Mouse (Mus musculus): ENCODE data around the gene Slc25a21. TPM values are rescaled to one million over a fixed set of nuclear protein-coding genes. Genes with fewer than 3 reads are reported as not detected.
A peak's percentile ranks its signal among the peaks of the same experiment; 100 is the strongest.

Slc25a21 gene
- polyA plus RNA-seq, 1 experiment from 2014 or later, result 0.25 TPM

- H3K9ac ChIP-seq, result no peak overlapping the region
- no peaks in the 10 kb centered on the region for H3K9me3 ChIP-seq
- peaks cover 98% of the 10 kb centered on the region for H3K27me3 ChIP-seq (replicated peaks)
- ATAC-seq (ENCODE audit: low FRiP score, low read depth), result no peak
- H3K4me2 ChIP-seq (replicated peaks), result peak overlapping the region; percentile 43
- no peaks in the 10 kb centered on the region for H3K36me3 ChIP-seq
- no peak overlapping the region for H3K27ac ChIP-seq
- WGBS, result 1% methylated on average over 12 of the region's 12 CpGs
- H3K4me3 ChIP-seq, result no peak overlapping the region
- peaks cover 14% of the 10 kb centered on the region; the same call in 1 of the 2 replicates for H3K4me1 ChIP-seq
Measured at GRCm38 (mm10) chr12:56691001-56691400, 506.3 kb downstream of the Slc25a21 start.

GRCm38 (mm10) chr12:56690366-56690765 lies 506.9 kb downstream of the Slc25a21 start:
- H3K4me2 ChIP-seq (replicated peaks), result peak overlapping the region; percentile 43; the same call in 1 of the 2 replicates
- H3K9me3 ChIP-seq, result no peaks in the 10 kb centered on the region
- WGBS, result 1% methylated on average over 16 of the region's 16 CpGs
- H3K4me3 ChIP-seq, result no peak overlapping the region
- no peaks in the 10 kb centered on the region for H3K36me3 ChIP-seq
- H3K4me1 ChIP-seq, result peaks cover 8% of the 10 kb centered on the region; the same call in 1 of the 2 replicates
- H3K27ac ChIP-seq, result no peak overlapping the region
- ATAC-seq (ENCODE audit: low FRiP score, low read depth), result no peak
- no peak overlapping the region for H3K9ac ChIP-seq
- peaks cover 98% of the 10 kb centered on the region for H3K27me3 ChIP-seq (replicated peaks)

GRCm38 (mm10) chr12:56689736-56690135 lies 507.5 kb downstream of the Slc25a21 start:
- Histone ChIP-seq H3K4me2 (replicated peaks) (peak overlapping the region; percentile 24; the same call in 1 of the 2 replicates), H3K27ac (no peak overlapping the region), H3K4me3 (no peak overlapping the region), H3K9ac (no peak overlapping the region), H3K36me3 (no peaks in the 10 kb centered on the region), H3K27me3 (replicated peaks) (peaks cover 97% of the 10 kb centered on the region), H3K4me1 (peaks cover 7% of the 10 kb centered on the region; the same call in 1 of the 2 replicates), H3K9me3 (no peaks in the 10 kb centered on the region)
- under 1% methylated on average over 25 of the region's 25 CpGs for WGBS
- peak; percentile 18; the same call in 1 of the 2 replicates for ATAC-seq (ENCODE audit: low FRiP score, low read depth)

- Histone ChIP-seq H3K27ac (no peak overlapping the region), H3K4me1 (peaks cover 7% of the 10 kb centered on the region; the same call in 1 of the 2 replicates), H3K36me3 (no peaks in the 10 kb centered on the region), H3K9ac (no peak overlapping the region), H3K4me2 (replicated peaks) (0 out of 2 replicates have a peak overlapping the region, but pooled peaks have one; percentile 24), H3K27me3 (replicated peaks) (peaks cover 97% of the 10 kb centered on the region), H3K4me3 (no peak overlapping the region), H3K9me3 (no peaks in the 10 kb centered on the region)
- ATAC-seq (ENCODE audit: low FRiP score, low read depth), result no peak
- 3% methylated on average over 10 of the region's 10 CpGs for WGBS
Measured at GRCm38 (mm10) chr12:56689331-56689730, 507.9 kb downstream of the Slc25a21 start.

GRCm38 (mm10) chr12:56688920-56689319 lies 508.4 kb downstream of the Slc25a21 start:
- H3K4me3 ChIP-seq, result no peak overlapping the region
- H3K27me3 ChIP-seq (replicated peaks), result peaks cover 97% of the 10 kb centered on the region
- H3K36me3 ChIP-seq, result no peaks in the 10 kb centered on the region
- 2% methylated on average over 8 of the region's 8 CpGs for WGBS
- H3K4me1 ChIP-seq, result peaks cover 7% of the 10 kb centered on the region; the same call in 1 of the 2 replicates
- H3K9ac ChIP-seq, result no peak overlapping the region
- no peak for ATAC-seq (ENCODE audit: low FRiP score, low read depth)
- no peaks in the 10 kb centered on the region for H3K9me3 ChIP-seq
- H3K27ac ChIP-seq, result no peak overlapping the region
- H3K4me2 ChIP-seq (replicated peaks), result no peak overlapping the region

- no peak for ATAC-seq (ENCODE audit: low FRiP score, low read depth)
- H3K9me3 ChIP-seq, result no peaks in the 10 kb centered on the region
- WGBS, result 3% methylated on average over 10 of the region's 10 CpGs
Measured at GRCm38 (mm10) chr12:56688482-56688840, 508.8 kb downstream of the Slc25a21 start.

GRCm38 (mm10) chr12:56687640-56688481 lies 509.4 kb downstream of the Slc25a21 start:
- Histone ChIP-seq H3K4me1 (peaks cover 7% of the 10 kb centered on the region; the same call in 1 of the 2 replicates), H3K36me3 (no peaks in the 10 kb centered on the region), H3K9ac (no peak overlapping the region), H3K27me3 (replicated peaks) (peaks cover 97% of the 10 kb centered on the region), H3K4me3 (no peak overlapping the region), H3K4me2 (replicated peaks) (no peak overlapping the region), H3K9me3 (no peaks in the 10 kb centered on the region), H3K27ac (no peak overlapping the region)
- no peak for ATAC-seq (ENCODE audit: low FRiP score, low read depth)
- 7% methylated on average over 15 of the region's 15 CpGs for WGBS

More at GRCm38 (mm10) chr12:56688482-56688840, 508.8 kb downstream of the Slc25a21 start:
- no peak overlapping the region for H3K4me2 ChIP-seq (replicated peaks)
- H3K27me3 ChIP-seq (replicated peaks), result peaks cover 97% of the 10 kb centered on the region
- H3K27ac ChIP-seq, result no peak overlapping the region
- H3K4me3 ChIP-seq, result no peak overlapping the region
- H3K36me3 ChIP-seq, result no peaks in the 10 kb centered on the region
- H3K4me1 ChIP-seq, result peaks cover 7% of the 10 kb centered on the region; the same call in 1 of the 2 replicates
- H3K9ac ChIP-seq, result no peak overlapping the region

- no peaks in the 10 kb centered on the region for H3K9me3 ChIP-seq
- no peak overlapping the region for H3K27ac ChIP-seq
- peak; percentile 70 for ATAC-seq (ENCODE audit: low FRiP score, low read depth)
- WGBS, result under 1% methylated on average over 38 of the region's 38 CpGs
- H3K4me2 ChIP-seq (replicated peaks), result peak overlapping the region; percentile 66
- peaks cover 77% of the 10 kb centered on the region for H3K27me3 ChIP-seq (replicated peaks)
- H3K4me3 ChIP-seq, result peak overlapping the region; percentile 27
- H3K36me3 ChIP-seq, result no peaks in the 10 kb centered on the region
- H3K9ac ChIP-seq, result no peak overlapping the region
- peaks cover 7% of the 10 kb centered on the region; the same call in 1 of the 2 replicates for H3K4me1 ChIP-seq
Measured at GRCm38 (mm10) chr12:56681096-56681811, 516.0 kb downstream of the Slc25a21 start.

GRCm38 (mm10) chr12:56677620-56678019 lies 519.7 kb downstream of the Slc25a21 start:
- no peak overlapping the region for H3K4me3 ChIP-seq
- ATAC-seq (ENCODE audit: low FRiP score, low read depth), result no peak
- H3K9me3 ChIP-seq, result no peaks in the 10 kb centered on the region
- H3K27me3 ChIP-seq (replicated peaks), result peaks cover 42% of the 10 kb centered on the region
- no peak overlapping the region for H3K27ac ChIP-seq
- peaks cover 7% of the 10 kb centered on the region; the same call in 1 of the 2 replicates for H3K4me1 ChIP-seq
- WGBS, result 77% methylated on average over 7 of the region's 7 CpGs
- no peak overlapping the region for H3K9ac ChIP-seq
- H3K4me2 ChIP-seq (replicated peaks), result no peak overlapping the region
- H3K36me3 ChIP-seq, result no peaks in the 10 kb centered on the region

- Histone ChIP-seq H3K4me3 (no peak overlapping the region), H3K9me3 (no peaks in the 10 kb centered on the region), H3K4me2 (replicated peaks) (no peak overlapping the region), H3K9ac (no peak overlapping the region), H3K36me3 (no peaks in the 10 kb centered on the region), H3K27me3 (replicated peaks) (peaks cover 13% of the 10 kb centered on the region), H3K4me1 (no peaks in the 10 kb centered on the region), H3K27ac (no peak overlapping the region)
- WGBS, result 44% methylated on average over 3 of the region's 3 CpGs
- ATAC-seq (ENCODE audit: low FRiP score, low read depth), result no peak
Measured at GRCm38 (mm10) chr12:56674726-56675125, 522.5 kb downstream of the Slc25a21 start.

GRCm38 (mm10) chr12:56670795-56671194 lies 526.5 kb downstream of the Slc25a21 start:
- no peak for ATAC-seq (ENCODE audit: low FRiP score, low read depth)
- Histone ChIP-seq H3K4me3 (no peak overlapping the region), H3K27ac (no peak overlapping the region), H3K4me1 (no peaks in the 10 kb centered on the region), H3K9ac (no peak overlapping the region), H3K4me2 (replicated peaks) (no peak overlapping the region), H3K27me3 (replicated peaks) (no peaks in the 10 kb centered on the region), H3K9me3 (no peaks in the 10 kb centered on the region), H3K36me3 (no peaks in the 10 kb centered on the region)
- WGBS, result 92% methylated on average over 9 of the region's 9 CpGs

- no peak for ATAC-seq (ENCODE audit: low FRiP score, low read depth)
- no peak overlapping the region for H3K27ac ChIP-seq
- no peak overlapping the region for H3K9ac ChIP-seq
- whole genome bisulfite sequencing, result 79% methylated on average over 9 of the region's 9 CpGs
- H3K36me3 ChIP-seq, result no peaks in the 10 kb centered on the region
- H3K27me3 ChIP-seq (replicated peaks), result no peaks in the 10 kb centered on the region
- H3K4me3 ChIP-seq, result no peak overlapping the region
- H3K4me2 ChIP-seq (replicated peaks), result no peak overlapping the region
- no peaks in the 10 kb centered on the region for H3K9me3 ChIP-seq
- H3K4me1 ChIP-seq, result no peaks in the 10 kb centered on the region
Measured at GRCm38 (mm10) chr12:56669451-56670122, 527.7 kb downstream of the Slc25a21 start.
